Mouse (Mus musculus) kidney, embryonic 14.5 days (tissue): Measurements from ENCODE around the gene Cep135. TPM values are rescaled to one million over a fixed set of nuclear protein-coding genes. Genes with fewer than 3 reads are reported as not detected.

ENCODE experiments used
- ATAC-seq: fragments of 200-750 bp; cut with Nextera tagmentation; 2 replicates; pipeline ENCODE4 v1.8.0; 2017; ENCODE audit warnings: moderate number of reproducible peaks, mild to moderate bottlenecking, moderate TSS enrichment, moderate library complexity; ENCODE audit not compliant: low FRiP score, low TSS enrichment
- H3K27ac ChIP-seq: fragments of 300-500 bp; sonication (generic); 2 replicates; pipeline ENCODE4 v1.5.1; 2014; ENCODE audit warnings: low read depth, mild to moderate bottlenecking, low read length, moderate library complexity, mixed read lengths
- H3K27me3 ChIP-seq: fragments of 300-500 bp; sonication (generic); 2 replicates; pipeline ENCODE4 v1.6.1; 2014; ENCODE audit warnings: mild to moderate bottlenecking, low read length; ENCODE audit not compliant: control insufficient read depth, insufficient read depth
- H3K36me3 ChIP-seq: fragments of 300-500 bp; sonication (generic); 2 replicates; pipeline ENCODE4 v1.6.1; 2014; ENCODE audit warnings: low read length, mixed read lengths; ENCODE audit not compliant: control insufficient read depth, insufficient read depth
- H3K4me1 ChIP-seq: fragments of 300-500 bp; sonication (generic); 2 replicates; pipeline ENCODE4 v1.6.1; 2014; ENCODE audit warnings: low read length, mixed read lengths; ENCODE audit not compliant: control insufficient read depth, insufficient read depth
- H3K4me2 ChIP-seq: fragments of 300-500 bp; sonication (generic); replicated peaks from 2 replicates; pipeline ENCODE4 v1.6.1; 2014; ENCODE audit warnings: low read depth, mild to moderate bottlenecking, low read length
- H3K4me3 ChIP-seq: fragments of 300-500 bp; sonication (generic); 2 replicates; pipeline ENCODE4 v1.5.1; 2014; ENCODE audit warnings: mild to moderate bottlenecking, low read length
- H3K9ac ChIP-seq: fragments of 300-500 bp; sonication (generic); 2 replicates; pipeline ENCODE4 v1.6.1; 2014; ENCODE audit warnings: low read depth, mild to moderate bottlenecking, low read length, moderate library complexity
- H3K9me3 ChIP-seq: fragments of 300-500 bp; sonication (generic); 2 replicates; pipeline ENCODE4 v1.6.1; 2016; ENCODE audit warnings: low read length; ENCODE audit not compliant: control insufficient read depth
- WGBS: fragments of 180-500 bp; shearing (Covaris S2); extraction: QIAGEN DNeasy Blood & Tissue Kit; methylation state at CpG from one replicate; pipeline ENCODE4 v1.1.7; 2014; 5-methylcytosine and 5-hydroxymethylcytosine counted together
- polyA plus RNA-seq: library from polyadenylated mRNA; unstranded; fragments of >200 nt; fragmentation: Nextera tagmentation; extraction: Ambion mirVana; gene quantifications from 2 replicates; pipeline ENCODE4 v1.2.1, GENCODE M21; 2014

Gene Cep135
- polyA plus RNA-seq, 1 experiment from 2014 or later, result 10.1 TPM

- WGBS, result 5% methylated on average over 7 of the region's 7 CpGs
- H3K27me3 ChIP-seq, result no peaks in the 10 kb centered on the region
- 0 out of 2 replicates have a peak, but pooled peaks cover 3% of the 10 kb centered on the region for H3K4me1 ChIP-seq
- no peaks in the 10 kb centered on the region for H3K9me3 ChIP-seq
- H3K27ac ChIP-seq, result no peak overlapping the region
- peak overlapping the region; percentile 90; the same call in 1 of the 2 replicates for H3K9ac ChIP-seq
- peak overlapping the region; percentile 50 for H3K4me2 ChIP-seq
- H3K36me3 ChIP-seq, result peaks cover 21% of the 10 kb centered on the region
- ATAC-seq, result no peak
- peak overlapping the region; percentile 88 for H3K4me3 ChIP-seq
These were observed 813 bp downstream of the Cep135 start for GRCm38 (mm10) chr5:76589311-76589710.

- Histone ChIP-seq H3K27me3 (no peaks in the 10 kb centered on the region), H3K27ac (no peak overlapping the region), H3K4me1 (0 out of 2 replicates have a peak, but pooled peaks cover 3% of the 10 kb centered on the region), H3K4me3 (no peak overlapping the region), H3K36me3 (peaks cover 28% of the 10 kb centered on the region), H3K9ac (no peak overlapping the region), H3K9me3 (no peaks in the 10 kb centered on the region), H3K4me2 (no peak overlapping the region)
- ATAC-seq, result no peak
- 81% methylated on average over 2 of the region's 2 CpGs for WGBS
These were observed 1.5 kb downstream of the Cep135 start for GRCm38 (mm10) chr5:76590009-76590408.

GRCm38 (mm10) chr5:76591885-76592284 is 3.4 kb downstream of the Cep135 start:
- Histone ChIP-seq H3K27ac (no peak overlapping the region), H3K9me3 (no peaks in the 10 kb centered on the region), H3K4me2 (no peak overlapping the region), H3K4me3 (no peak overlapping the region), H3K9ac (no peak overlapping the region), H3K36me3 (peaks cover 47% of the 10 kb centered on the region), H3K27me3 (no peaks in the 10 kb centered on the region), H3K4me1 (0 out of 2 replicates have a peak, but pooled peaks cover 3% of the 10 kb centered on the region)
- WGBS, result 51% methylated on average over 9 of the region's 9 CpGs
- ATAC-seq, result no peak

GRCm38 (mm10) chr5:76609702-76610370 is 21.3 kb downstream of the Cep135 start:
- H3K36me3 ChIP-seq, result peaks cover 56% of the 10 kb centered on the region

GRCm38 (mm10) chr5:76612867-76613499 is 24.5 kb downstream of the Cep135 start:
- no peaks in the 10 kb centered on the region for H3K9me3 ChIP-seq
- no peak overlapping the region for H3K4me2 ChIP-seq
- peaks cover 73% of the 10 kb centered on the region for H3K36me3 ChIP-seq
- no peak for ATAC-seq
- no peaks in the 10 kb centered on the region for H3K27me3 ChIP-seq
- H3K9ac ChIP-seq, result no peak overlapping the region
- no peak overlapping the region for H3K27ac ChIP-seq
- no peak overlapping the region for H3K4me3 ChIP-seq
- 86% methylated on average over 6 of the region's 6 CpGs for WGBS
- no peaks in the 10 kb centered on the region for H3K4me1 ChIP-seq

More at GRCm38 (mm10) chr5:76609702-76610370, 21.3 kb downstream of the Cep135 start:
- no peak for ATAC-seq
- no peaks in the 10 kb centered on the region for H3K4me1 ChIP-seq
- no peak overlapping the region for H3K27ac ChIP-seq
- no peaks in the 10 kb centered on the region for H3K27me3 ChIP-seq
- 92% methylated on average over 8 of the region's 8 CpGs for WGBS
- no peak overlapping the region for H3K9ac ChIP-seq
- no peak overlapping the region for H3K4me2 ChIP-seq
- H3K9me3 ChIP-seq, result no peaks in the 10 kb centered on the region
- no peak overlapping the region for H3K4me3 ChIP-seq

- WGBS, result 94% methylated on average over 8 of the region's 8 CpGs
- no peak overlapping the region for H3K4me3 ChIP-seq
- no peak for ATAC-seq
- H3K9ac ChIP-seq, result no peak overlapping the region
- H3K27me3 ChIP-seq, result no peaks in the 10 kb centered on the region
- H3K4me2 ChIP-seq, result no peak overlapping the region
- no peaks in the 10 kb centered on the region for H3K4me1 ChIP-seq
- no peak overlapping the region for H3K27ac ChIP-seq
- H3K9me3 ChIP-seq, result no peaks in the 10 kb centered on the region
- H3K36me3 ChIP-seq, result peaks cover 68% of the 10 kb centered on the region
These were observed 26.8 kb downstream of the Cep135 start for GRCm38 (mm10) chr5:76615276-76615675.

GRCm38 (mm10) chr5:76616196-76616747 is 27.8 kb downstream of the Cep135 start:
- ATAC-seq, result no peak
- Histone ChIP-seq H3K4me1 (no peaks in the 10 kb centered on the region), H3K27me3 (no peaks in the 10 kb centered on the region), H3K4me2 (no peak overlapping the region), H3K9ac (no peak overlapping the region), H3K9me3 (no peaks in the 10 kb centered on the region), H3K36me3 (peaks cover 62% of the 10 kb centered on the region), H3K27ac (no peak overlapping the region), H3K4me3 (no peak overlapping the region)
- 85% methylated on average over 2 of the region's 2 CpGs for WGBS

GRCm38 (mm10) chr5:76618750-76619149 is 30.3 kb downstream of the Cep135 start:
- WGBS, result 82% methylated on average over 7 of the region's 7 CpGs
- no peaks in the 10 kb centered on the region for H3K4me1 ChIP-seq

GRCm38 (mm10) chr5:76623759-76624158 is 35.3 kb downstream of the Cep135 start:
- no peak overlapping the region for H3K27ac ChIP-seq
- H3K36me3 ChIP-seq, result peaks cover 29% of the 10 kb centered on the region
- H3K9ac ChIP-seq, result no peak overlapping the region
- no peaks in the 10 kb centered on the region for H3K27me3 ChIP-seq
- WGBS, result 97% methylated on average over 9 of the region's 9 CpGs
- no peak overlapping the region for H3K4me2 ChIP-seq
- H3K4me3 ChIP-seq, result no peak overlapping the region
- no peaks in the 10 kb centered on the region for H3K9me3 ChIP-seq
- H3K4me1 ChIP-seq, result no peaks in the 10 kb centered on the region
- no peak for ATAC-seq

More at GRCm38 (mm10) chr5:76618750-76619149, 30.3 kb downstream of the Cep135 start:
- Histone ChIP-seq H3K4me3 (no peak overlapping the region), H3K27me3 (no peaks in the 10 kb centered on the region), H3K27ac (no peak overlapping the region), H3K4me2 (no peak overlapping the region), H3K36me3 (peaks cover 63% of the 10 kb centered on the region), H3K9ac (no peak overlapping the region), H3K9me3 (no peaks in the 10 kb centered on the region)
- ATAC-seq, result no peak
